Mouse (Mus musculus): ENCODE measurements around the gene Tnfaip2. TPM values are rescaled to one million over a fixed set of nuclear protein-coding genes. Genes with fewer than 3 reads are reported as not detected.

Tnfaip2 gene
- polyA plus RNA-seq, 1 experiment from 2014 or later: 0.79 TPM

DNA sequence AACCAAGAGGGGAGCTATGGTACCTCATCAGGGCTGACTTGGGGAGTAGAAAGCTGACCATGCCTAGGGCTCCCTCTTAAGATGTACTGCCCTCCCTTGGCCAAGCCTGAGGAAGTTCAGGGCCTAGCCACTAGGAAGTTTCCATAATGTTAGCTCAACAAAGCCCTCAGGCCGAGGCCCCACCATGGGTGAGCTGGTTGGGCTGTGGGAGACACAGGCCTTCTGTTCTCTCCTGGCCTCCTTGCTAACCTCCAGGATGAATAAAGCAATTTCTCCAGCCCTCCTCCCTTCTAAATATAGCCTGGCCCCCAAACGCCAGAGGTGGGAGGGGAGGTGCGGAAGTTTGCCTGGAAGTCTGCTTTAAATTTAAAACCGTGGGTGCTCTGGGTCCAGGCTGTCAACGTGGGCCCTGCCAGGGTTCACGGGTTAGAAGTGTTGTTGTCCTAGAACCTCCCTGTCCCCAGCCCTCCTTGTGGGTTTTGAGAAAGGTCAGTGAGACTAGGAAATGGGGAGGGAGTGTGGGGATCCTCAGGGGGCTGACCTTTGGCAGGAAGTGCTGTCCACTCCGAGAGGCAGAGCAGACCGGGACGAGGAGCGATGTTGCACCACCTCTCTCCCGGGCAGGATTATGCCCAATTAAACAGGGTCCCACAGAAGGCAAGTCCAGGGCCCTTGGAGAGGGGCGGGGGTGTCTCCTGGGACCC lies 29.5 kb upstream of the Tnfaip2 start:
- Histone ChIP-seq H3K27ac (no peak overlapping the region), H3K9me3 (ENCODE audit: control insufficient read depth, low read length) (no peaks in the 10 kb centered on the region), H3K27me3 (ENCODE audit: control insufficient read depth, insufficient read depth, low read length) (peaks cover 2% of the 10 kb centered on the region; the same call in 1 of the 2 replicates), H3K4me3 (replicated peaks; ENCODE audit: low read length) (peak overlapping the region; percentile 13), H3K4me1 (replicated peaks; ENCODE audit: control insufficient read depth, insufficient read depth, low read length) (peaks cover 13% of the 10 kb centered on the region; the same call in 1 of the 2 replicates), H3K9ac (peak overlapping the region; percentile 18; the same call in 1 of the 2 replicates), H3K4me2 (replicated peaks) (peak overlapping the region; percentile 38), H3K36me3 (replicated peaks; ENCODE audit: control insufficient read depth, insufficient read depth) (no peaks in the 10 kb centered on the region)
- 22% methylated on average over 12 of the region's 12 CpGs for WGBS
- ATAC-seq (ENCODE audit: low FRiP score) (peak; percentile 3; the same call in 1 of the 2 replicates), DNase-seq (ENCODE audit: low spot score) (no peak)

DNA sequence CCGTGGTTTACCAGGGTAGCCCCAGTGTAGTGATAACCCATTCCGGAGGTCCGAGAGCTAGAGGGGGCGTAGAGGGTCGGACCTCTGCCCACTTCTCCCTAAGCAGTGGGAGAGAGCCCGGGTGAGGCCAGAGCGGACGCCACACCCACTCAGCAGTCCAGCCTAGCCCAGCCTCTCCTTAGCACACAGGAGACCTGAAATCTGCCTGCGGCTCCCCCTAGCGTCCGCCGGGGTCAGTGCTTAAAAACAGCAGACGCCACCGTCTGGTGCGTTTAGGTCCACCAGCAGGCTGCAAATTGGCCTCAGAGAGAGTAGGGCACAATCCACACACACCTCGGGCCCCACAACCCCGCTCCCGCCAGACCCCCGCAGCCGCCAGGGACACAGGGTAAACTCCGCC lies 29.0 kb upstream of the Tnfaip2 start:
- peak overlapping the region; percentile 13 for H3K4me3 ChIP-seq (replicated peaks; ENCODE audit: low read length)
- DNase-seq (ENCODE audit: low spot score) (peak; percentile 84), ATAC-seq (ENCODE audit: low FRiP score) (peak; percentile 76)
- H3K4me1 ChIP-seq (replicated peaks; ENCODE audit: control insufficient read depth, insufficient read depth, low read length): peaks cover 13% of the 10 kb centered on the region; the same call in 1 of the 2 replicates
- no peak overlapping the region for H3K27ac ChIP-seq
- H3K9ac ChIP-seq: peak overlapping the region; percentile 18; the same call in 1 of the 2 replicates
- 1% methylated on average over 21 of the region's 21 CpGs for WGBS
- no peaks in the 10 kb centered on the region for H3K27me3 ChIP-seq (ENCODE audit: control insufficient read depth, insufficient read depth, low read length)
- H3K9me3 ChIP-seq (ENCODE audit: control insufficient read depth, low read length): no peaks in the 10 kb centered on the region
- H3K36me3 ChIP-seq (replicated peaks; ENCODE audit: control insufficient read depth, insufficient read depth): no peaks in the 10 kb centered on the region
- peak overlapping the region; percentile 38 for H3K4me2 ChIP-seq (replicated peaks)

DNA sequence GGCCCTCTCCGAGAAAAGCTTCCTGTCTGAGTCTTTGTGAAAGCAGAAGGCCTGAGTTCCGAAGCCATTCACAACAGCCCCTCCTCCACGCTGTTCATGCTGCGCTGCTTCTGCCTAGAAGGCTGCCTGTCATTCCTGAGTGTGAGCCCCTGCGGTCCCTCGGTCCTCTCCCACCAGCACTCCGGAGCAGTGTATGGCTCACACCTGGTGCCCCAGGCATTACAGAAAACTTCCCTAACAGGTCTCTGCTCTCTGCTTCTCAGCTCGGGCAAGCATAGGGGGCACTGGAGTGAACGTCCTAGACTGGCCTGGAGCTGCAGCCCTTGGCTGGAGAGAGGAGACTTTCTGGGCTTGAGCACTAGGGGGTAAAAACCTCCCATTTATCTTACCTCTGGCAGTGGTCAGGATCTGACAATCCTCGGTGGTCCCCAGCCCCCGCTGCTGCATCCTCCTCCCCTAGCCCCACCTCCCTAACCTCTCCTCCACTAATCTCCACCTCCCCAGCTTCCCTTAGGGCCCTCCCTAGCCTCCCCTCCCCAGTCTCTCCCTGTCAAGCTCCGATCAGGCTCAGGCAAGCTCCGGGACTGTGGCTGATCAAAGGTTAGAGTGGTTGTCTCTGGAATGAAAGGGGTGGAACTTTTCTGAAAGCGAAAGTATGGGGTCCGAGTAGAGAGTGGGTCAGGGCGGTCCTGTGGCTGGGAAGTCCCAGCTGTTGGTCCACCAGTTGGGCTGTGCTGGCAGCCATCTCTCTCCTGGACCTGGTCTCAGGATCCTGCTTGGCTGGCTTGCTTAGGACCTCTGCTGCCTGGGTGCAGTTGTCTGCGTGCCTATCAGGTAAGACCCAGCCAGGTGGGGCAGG lies 25.1 kb upstream of the Tnfaip2 start, which contains the start of gene Exoc3l4:
TSS of gene Exoc3l4 (plus strand) at position 97 of the 859 bp plus-strand sequence.
- H3K4me3 ChIP-seq (replicated peaks; ENCODE audit: low read length): no peak within 1 kb of the TSS
- H3K4me1 ChIP-seq (replicated peaks; ENCODE audit: control insufficient read depth, insufficient read depth, low read length): peaks cover 5% of the 10 kb centered on the region; the same call in 1 of the 2 replicates
- DNase-seq (ENCODE audit: low spot score) (peak; percentile 47), ATAC-seq (ENCODE audit: low FRiP score) (0 out of 2 replicates have a peak, but pooled peaks have one; percentile 4)
- no peaks in the 10 kb centered on the region for H3K9me3 ChIP-seq (ENCODE audit: control insufficient read depth, low read length)
- H3K9ac ChIP-seq: peak within 1 kb of the TSS; percentile 5; the same call in 1 of the 2 replicates
- H3K27me3 ChIP-seq (ENCODE audit: control insufficient read depth, insufficient read depth, low read length): peaks cover 25% of the 10 kb centered on the region
- peak within 1 kb of the TSS; percentile 37 for H3K4me2 ChIP-seq (replicated peaks)
- H3K27ac ChIP-seq: no peak within 1 kb of the TSS
- 5% methylated on average over 17 of the region's 17 CpGs for WGBS
- H3K36me3 ChIP-seq (replicated peaks; ENCODE audit: control insufficient read depth, insufficient read depth): no peaks in the 10 kb centered on the region

DNA sequence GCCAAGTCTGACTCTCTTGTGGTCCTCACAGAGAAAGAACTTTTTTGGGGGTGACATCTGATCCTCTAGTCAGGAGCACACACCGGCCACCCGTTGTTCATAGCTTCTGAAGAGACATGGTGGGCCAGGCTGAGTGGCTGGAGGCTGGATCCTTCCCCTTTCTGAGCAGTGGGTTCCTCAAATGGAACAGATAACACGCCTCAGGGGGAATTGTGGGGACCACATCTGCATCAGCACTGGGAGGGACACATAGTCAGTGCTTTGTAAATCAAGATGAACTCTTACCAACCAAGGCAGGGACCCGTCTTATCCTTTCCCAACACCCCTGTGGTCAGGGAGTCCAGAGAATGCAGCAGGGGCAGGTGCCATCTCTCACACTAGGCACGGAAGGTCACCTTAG lies 22.4 kb upstream of the Tnfaip2 start:
- H3K36me3 ChIP-seq (replicated peaks; ENCODE audit: control insufficient read depth, insufficient read depth): no peaks in the 10 kb centered on the region
- no peak overlapping the region for H3K27ac ChIP-seq
- 84% methylated on average over 5 of the region's 5 CpGs for WGBS
- H3K9me3 ChIP-seq (ENCODE audit: control insufficient read depth, low read length): no peaks in the 10 kb centered on the region
- ATAC-seq (ENCODE audit: low FRiP score): no peak
- peaks cover 53% of the 10 kb centered on the region for H3K27me3 ChIP-seq (ENCODE audit: control insufficient read depth, insufficient read depth, low read length)
- no peak overlapping the region for H3K4me2 ChIP-seq (replicated peaks)
- no peak for DNase-seq (ENCODE audit: low spot score)
- peaks cover 5% of the 10 kb centered on the region; the same call in 1 of the 2 replicates for H3K4me1 ChIP-seq (replicated peaks; ENCODE audit: control insufficient read depth, insufficient read depth, low read length)
- H3K4me3 ChIP-seq (replicated peaks; ENCODE audit: low read length): no peak overlapping the region
- no peak overlapping the region for H3K9ac ChIP-seq

DNA sequence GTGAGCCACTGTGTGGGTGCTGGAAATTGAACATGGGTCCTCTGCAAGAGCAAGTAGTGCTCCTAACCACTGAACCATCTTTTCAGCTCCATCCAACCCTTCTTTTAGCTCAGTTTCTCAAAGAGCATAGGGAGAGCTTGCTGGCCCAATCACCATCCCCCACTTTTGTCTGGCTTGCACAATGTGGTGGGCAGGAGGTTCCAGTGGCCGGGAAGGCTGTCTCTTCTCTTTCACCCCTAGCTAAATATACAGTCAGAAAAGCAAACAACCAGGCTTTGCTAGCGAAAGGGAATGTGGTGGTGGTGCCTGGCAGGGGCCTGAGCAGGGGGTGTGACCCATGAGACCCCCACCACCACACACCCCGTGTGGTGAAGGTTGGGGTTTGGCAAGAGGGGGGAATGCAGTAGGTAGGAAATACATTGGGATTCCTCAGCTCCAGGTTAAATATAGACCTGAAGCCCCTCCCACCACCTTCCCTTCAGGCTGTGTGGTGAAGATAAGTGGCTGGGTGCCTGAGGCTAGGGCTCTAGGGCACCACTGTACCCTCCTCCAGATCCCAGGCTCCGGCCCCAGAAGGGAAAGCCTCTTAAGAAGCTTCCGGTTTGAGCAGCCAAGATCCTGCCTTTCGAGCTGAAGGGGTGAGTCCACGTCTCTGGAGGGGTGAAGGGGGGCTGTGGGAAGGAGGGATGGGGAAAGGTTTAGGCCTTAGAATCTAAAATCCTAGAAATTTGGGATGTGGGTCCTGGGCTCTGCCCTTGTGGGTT lies 21.1 kb upstream of the Tnfaip2 start:
- no peak for DNase-seq (ENCODE audit: low spot score)
- no peaks in the 10 kb centered on the region for H3K36me3 ChIP-seq (replicated peaks; ENCODE audit: control insufficient read depth, insufficient read depth)
- no peaks in the 10 kb centered on the region for H3K9me3 ChIP-seq (ENCODE audit: control insufficient read depth, low read length)
- no peak overlapping the region for H3K9ac ChIP-seq
- no peak for ATAC-seq (ENCODE audit: low FRiP score)
- H3K27me3 ChIP-seq (ENCODE audit: control insufficient read depth, insufficient read depth, low read length): peaks cover 63% of the 10 kb centered on the region
- peaks cover 5% of the 10 kb centered on the region; the same call in 1 of the 2 replicates for H3K4me1 ChIP-seq (replicated peaks; ENCODE audit: control insufficient read depth, insufficient read depth, low read length)
- H3K4me3 ChIP-seq (replicated peaks; ENCODE audit: low read length): no peak overlapping the region
- WGBS: 56% methylated on average over 7 of the region's 7 CpGs
- no peak overlapping the region for H3K27ac ChIP-seq
- H3K4me2 ChIP-seq (replicated peaks): no peak overlapping the region

DNA sequence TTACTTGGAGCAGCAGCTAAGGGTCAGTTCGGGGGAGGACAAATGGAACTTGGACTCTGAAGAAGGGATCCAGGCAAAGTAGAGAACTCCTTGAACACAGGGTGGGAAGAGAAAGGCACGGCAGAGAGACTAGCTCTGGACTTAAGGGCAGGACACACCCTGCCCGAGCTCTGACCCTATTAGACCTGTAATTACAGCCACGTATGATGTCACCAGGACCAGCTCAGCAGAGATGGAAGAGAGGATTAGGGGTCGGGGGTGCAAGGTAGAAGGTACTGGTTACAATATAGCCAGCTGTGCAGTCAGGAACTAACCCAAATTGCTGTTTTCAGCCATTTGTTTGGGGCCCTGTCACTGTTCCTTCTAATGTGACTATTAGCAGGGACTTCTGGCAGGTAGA lies 19.4 kb upstream of the Tnfaip2 start:
- Histone ChIP-seq H3K27me3 (ENCODE audit: control insufficient read depth, insufficient read depth, low read length) (peaks cover 74% of the 10 kb centered on the region), H3K4me1 (replicated peaks; ENCODE audit: control insufficient read depth, insufficient read depth, low read length) (no peaks in the 10 kb centered on the region), H3K9ac (no peak overlapping the region), H3K4me2 (replicated peaks) (no peak overlapping the region), H3K9me3 (ENCODE audit: control insufficient read depth, low read length) (no peaks in the 10 kb centered on the region), H3K27ac (no peak overlapping the region), H3K4me3 (replicated peaks; ENCODE audit: low read length) (no peak overlapping the region), H3K36me3 (replicated peaks; ENCODE audit: control insufficient read depth, insufficient read depth) (no peaks in the 10 kb centered on the region)
- ATAC-seq (ENCODE audit: low FRiP score) (no peak), DNase-seq (ENCODE audit: low spot score) (no peak)
- 44% methylated on average over 5 of the region's 5 CpGs for WGBS

DNA sequence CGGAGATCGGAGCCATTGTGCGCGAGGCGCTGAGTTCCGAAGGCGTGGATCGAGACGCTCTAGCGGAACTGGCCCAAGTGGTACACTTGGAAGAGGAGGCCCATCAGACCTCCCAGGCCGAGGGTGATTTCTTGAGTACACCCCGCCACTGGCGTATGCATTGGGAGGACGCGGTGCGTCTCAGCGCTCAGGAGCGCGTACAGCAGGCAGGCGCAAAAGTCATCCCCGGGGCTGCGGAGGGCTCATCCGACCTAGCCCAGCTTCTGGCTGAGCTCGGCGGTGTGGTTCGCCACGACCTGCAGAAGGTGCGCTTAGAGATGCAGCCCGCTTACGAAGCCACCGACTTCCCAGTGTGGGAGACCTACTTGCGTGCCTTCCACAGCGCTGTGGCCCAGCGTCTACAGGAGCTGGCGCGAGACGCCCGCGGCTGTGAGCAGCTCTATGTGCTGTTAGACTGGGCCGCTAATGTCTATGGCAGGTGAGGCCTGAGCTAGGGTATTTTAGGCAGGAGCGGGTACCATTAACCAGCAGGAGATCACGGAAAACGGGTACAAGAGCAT lies 18.6 kb upstream of the Tnfaip2 start:
- WGBS: 3% methylated on average over 43 of the region's 43 CpGs
- Histone ChIP-seq H3K4me2 (replicated peaks) (peak overlapping the region; percentile 56), H3K4me1 (replicated peaks; ENCODE audit: control insufficient read depth, insufficient read depth, low read length) (0 out of 2 replicates have a peak, but pooled peaks cover 5% of the 10 kb centered on the region), H3K27me3 (ENCODE audit: control insufficient read depth, insufficient read depth, low read length) (peaks cover 82% of the 10 kb centered on the region), H3K27ac (no peak overlapping the region), H3K4me3 (replicated peaks; ENCODE audit: low read length) (peak overlapping the region; percentile 31), H3K9me3 (ENCODE audit: control insufficient read depth, low read length) (no peaks in the 10 kb centered on the region), H3K9ac (peak overlapping the region; percentile 40), H3K36me3 (replicated peaks; ENCODE audit: control insufficient read depth, insufficient read depth) (no peaks in the 10 kb centered on the region)
- ATAC-seq (ENCODE audit: low FRiP score) (no peak), DNase-seq (ENCODE audit: low spot score) (no peak)

DNA sequence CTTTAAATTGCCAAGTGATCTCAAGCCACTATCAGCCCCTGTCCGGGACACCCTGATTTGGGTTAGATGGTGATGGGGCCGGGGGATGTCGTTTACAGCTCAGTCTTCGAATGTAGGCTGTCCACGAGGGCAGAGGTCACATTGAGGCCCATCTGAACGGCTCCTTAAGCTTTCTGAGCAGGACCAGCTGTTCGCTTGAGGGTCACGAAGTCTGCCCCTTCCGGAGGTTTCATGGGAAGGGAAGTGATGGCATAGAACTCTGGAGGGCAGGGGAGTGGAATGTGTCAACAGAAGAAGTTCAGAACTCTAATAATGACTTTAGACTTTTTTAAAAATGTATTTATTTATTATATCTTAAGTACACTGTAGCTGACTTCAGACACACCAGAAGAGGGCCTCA lies 17.7 kb upstream of the Tnfaip2 start:
- Histone ChIP-seq H3K9ac (no peak overlapping the region), H3K36me3 (replicated peaks; ENCODE audit: control insufficient read depth, insufficient read depth) (no peaks in the 10 kb centered on the region), H3K4me1 (replicated peaks; ENCODE audit: control insufficient read depth, insufficient read depth, low read length) (peaks cover 13% of the 10 kb centered on the region; the same call in 1 of the 2 replicates), H3K27me3 (ENCODE audit: control insufficient read depth, insufficient read depth, low read length) (peaks cover 81% of the 10 kb centered on the region), H3K27ac (no peak overlapping the region), H3K4me3 (replicated peaks; ENCODE audit: low read length) (no peak overlapping the region), H3K4me2 (replicated peaks) (no peak overlapping the region), H3K9me3 (ENCODE audit: control insufficient read depth, low read length) (no peaks in the 10 kb centered on the region)
- ATAC-seq (ENCODE audit: low FRiP score) (no peak), DNase-seq (ENCODE audit: low spot score) (no peak)
- 22% methylated on average over 9 of the region's 9 CpGs for WGBS

Data from hindbrain, embryonic 14.5 days (tissue).